Mouse (Mus musculus): ENCODE data around the gene Sumo3. TPM values are rescaled to one million over a fixed set of nuclear protein-coding genes. Genes with fewer than 3 reads are reported as not detected.

Gene Sumo3
- total RNA-seq, 4 experiments from 2014 or later, result 144 to 152 (median 147) TPM

- no peak for DNase-seq (ENCODE audit: low spot score in 2 of 2)
These were observed 20.1 kb downstream of the Sumo3 start for GRCm38 (mm10) chr10:77626036-77626435.

- DNase-seq (ENCODE audit: low spot score in 2 of 2), result no peak
These were observed 20.7 kb downstream of the Sumo3 start for GRCm38 (mm10) chr10:77626591-77626990.

- peak; percentile 65 to 87 for DNase-seq (ENCODE audit: low spot score in 2 of 2)
These were observed 21.6 kb downstream of the Sumo3 start for GRCm38 (mm10) chr10:77627497-77627896.

- no peak for DNase-seq (ENCODE audit: low spot score in 2 of 2)
These were observed 23.3 kb downstream of the Sumo3 start for GRCm38 (mm10) chr10:77629163-77629562.

- DNase-seq (ENCODE audit: low spot score in 2 of 2), result no peak
These were observed 24.1 kb downstream of the Sumo3 start for GRCm38 (mm10) chr10:77629970-77630369.

GRCm38 (mm10) chr10:77634016-77634415, 28.1 kb downstream of the Sumo3 start:
- DNase-seq (ENCODE audit: low spot score in 2 of 2), result no peak

GRCm38 (mm10) chr10:77634452-77635231, 28.7 kb downstream of the Sumo3 start:
- DNase-seq (ENCODE audit: low spot score in 2 of 2), result no peak

GRCm38 (mm10) chr10:77636234-77636922, 30.5 kb downstream of the Sumo3 start:
- no peak for DNase-seq (ENCODE audit: low spot score in 2 of 2)

GRCm38 (mm10) chr10:77638956-77639355, 33.1 kb downstream of the Sumo3 start:
- DNase-seq (ENCODE audit: low spot score in 2 of 2), result no peak

GRCm38 (mm10) chr10:77643160-77643559, 37.3 kb downstream of the Sumo3 start:
- no peak for DNase-seq (ENCODE audit: low spot score in 2 of 2)

- no peak for DNase-seq (ENCODE audit: low spot score in 2 of 2)
These were observed 39.7 kb downstream of the Sumo3 start for GRCm38 (mm10) chr10:77645571-77645970.

- no peak for DNase-seq (ENCODE audit: low spot score in 2 of 2)
These were observed 41.6 kb downstream of the Sumo3 start for GRCm38 (mm10) chr10:77647461-77647860.

- no peak for DNase-seq (ENCODE audit: low spot score in 2 of 2)
These were observed 42.0 kb downstream of the Sumo3 start for GRCm38 (mm10) chr10:77647901-77648300.

GRCm38 (mm10) chr10:77652046-77652445, 46.1 kb downstream of the Sumo3 start:
- DNase-seq (ENCODE audit: low spot score in 2 of 2), result no peak

- no peak for DNase-seq (ENCODE audit: low spot score in 2 of 2)
These were observed 52.5 kb downstream of the Sumo3 start for GRCm38 (mm10) chr10:77658286-77658994.

GRCm38 (mm10) chr10:77663949-77664665, 58.2 kb downstream of the Sumo3 start:
- DNase-seq (ENCODE audit: low spot score in 2 of 2), result no peak

- DNase-seq (ENCODE audit: low spot score in 2 of 2), result no peak
These were observed 60.4 kb downstream of the Sumo3 start for GRCm38 (mm10) chr10:77666342-77666741.

GRCm38 (mm10) chr10:77667402-77667801, 61.5 kb downstream of the Sumo3 start:
- no peak for DNase-seq (ENCODE audit: low spot score in 2 of 2)

Measured in layer of hippocampus, adult 8-10 months (tissue).